Mouse (Mus musculus): Measurements from ENCODE around the gene Dars2. TPM values are rescaled to one million over a fixed set of nuclear protein-coding genes. Genes with fewer than 3 reads are reported as not detected.

Dars2 gene
- total and polyA plus RNA-seq, 3 experiments = 53.1 to 83.6 TPM; not detected in 1

- Histone ChIP-seq H3K27me3 (ENCODE audit: control insufficient read depth in 1 of 2, insufficient read depth in 2 of 2, low read length in 2 of 2) (no peaks in the 10 kb centered on the region), H3K27ac (ENCODE audit: control insufficient read depth, low read depth, low read length) (no peak overlapping the region), H3K79me2 (ENCODE audit: control insufficient read depth, insufficient read depth, low read length, poor library complexity) (peaks cover 14% of the 10 kb centered on the region), H3K4me1 (ENCODE audit: control insufficient read depth in 1 of 2, insufficient read depth in 2 of 2, low read length in 2 of 2) (0 out of 4 replicates have a peak, but pooled peaks cover 0 to 2% of the 10 kb centered on the region in 2 experiments), H3K9ac (ENCODE audit: control insufficient read depth, low read depth, low read length, poor library complexity, severe bottlenecking) (no peak overlapping the region), H3K36me3 (ENCODE audit: control insufficient read depth in 1 of 2, insufficient read depth in 2 of 2, low read length in 2 of 2) (peaks cover 2 to 20% of the 10 kb centered on the region in 2 experiments), H3K9me3 (replicated peaks; ENCODE audit: insufficient read depth, low read length) (no peaks in the 10 kb centered on the region), H3K4me3 (ENCODE audit: control insufficient read depth in 1 of 2, insufficient read depth in 1 of 2, low read depth in 2 of 2, low read length in 2 of 2) (no peak overlapping the region)
- no peak for TF ChIP-seq E2F4 (IDR thresholded peaks at IDR 0.05; ENCODE audit: borderline replicate concordance, low read depth, low read length)
- no peak for TF ChIP-seq ELF1 (IDR thresholded peaks at IDR 0.05; ENCODE audit: low read depth, low read length)
- TF ChIP-seq USF2 (IDR thresholded peaks at IDR 0.05; ENCODE audit: borderline replicate concordance in 1 of 2, insufficient read depth in 1 of 2, low read depth in 1 of 2, low read length in 2 of 2) = no peak
- TF ChIP-seq CTCF (IDR thresholded peaks at IDR 0.05 in 2 of 3, conservative IDR thresholded peaks at IDR 0.05 in 1 of 3; ENCODE audit: control insufficient read depth in 1 of 3, insufficient read depth in 1 of 3, low read depth in 2 of 3, low read length in 3 of 3, poor library complexity in 1 of 3, severe bottlenecking in 1 of 3) = no peak
- TF ChIP-seq TAL1 (IDR thresholded peaks at IDR 0.05; ENCODE audit: low read length) = no peak
- TF ChIP-seq MAFK (IDR thresholded peaks at IDR 0.05; ENCODE audit: borderline replicate concordance, low read depth, low read length) = no peak
- peak; percentile 66 for DNase-seq (ENCODE audit: low read depth, low spot score)
These were observed 29.0 kb downstream of the Dars2 start for GRCm38 (mm10) chr1:161041261-161042020.

GRCm38 (mm10) chr1:161040855-161041254 lies 29.6 kb downstream of the Dars2 start:
- peak overlapping the region; percentile 39 for H3K27ac ChIP-seq (ENCODE audit: control insufficient read depth, low read depth, low read length)
- peaks cover 2 to 24% of the 10 kb centered on the region in 2 experiments for H3K36me3 ChIP-seq (ENCODE audit: control insufficient read depth in 1 of 2, insufficient read depth in 2 of 2, low read length in 2 of 2)
- TF ChIP-seq POLR2AphosphoS5 (IDR thresholded peaks at IDR 0.05; ENCODE audit: borderline replicate concordance, low read depth, low read length) (peak; percentile 88; the same call in 1 of the 2 replicates), GABPA (IDR thresholded peaks at IDR 0.05; ENCODE audit: low read depth, low read length) (no peak)

GRCm38 (mm10) chr1:161040426-161040770 lies 30.1 kb downstream of the Dars2 start:
- Histone ChIP-seq H3K27ac (ENCODE audit: control insufficient read depth, low read depth, low read length) (peak overlapping the region; percentile 67), H3K36me3 (ENCODE audit: control insufficient read depth in 1 of 2, insufficient read depth in 2 of 2, low read length in 2 of 2) (peaks cover 2 to 27% of the 10 kb centered on the region in 2 experiments), H3K9me3 (replicated peaks; ENCODE audit: insufficient read depth, low read length) (no peaks in the 10 kb centered on the region), H3K4me1 (ENCODE audit: control insufficient read depth in 1 of 2, insufficient read depth in 2 of 2, low read length in 2 of 2) (0 out of 4 replicates have a peak, but pooled peaks cover 0 to 2% of the 10 kb centered on the region in 2 experiments), H3K4me3 (ENCODE audit: control insufficient read depth in 1 of 2, insufficient read depth in 1 of 2, low read depth in 2 of 2, low read length in 2 of 2) (no peak overlapping the region), H3K27me3 (ENCODE audit: control insufficient read depth in 1 of 2, insufficient read depth in 2 of 2, low read length in 2 of 2) (no peaks in the 10 kb centered on the region), H3K9ac (ENCODE audit: control insufficient read depth, low read depth, low read length, poor library complexity, severe bottlenecking) (peak overlapping the region; percentile 7; the same call in 1 of the 2 replicates), H3K79me2 (ENCODE audit: control insufficient read depth, insufficient read depth, low read length, poor library complexity) (peaks cover 24% of the 10 kb centered on the region)
- TF ChIP-seq ELF1 (IDR thresholded peaks at IDR 0.05; ENCODE audit: low read depth, low read length) (no peak), RAD21 (IDR thresholded peaks at IDR 0.05; ENCODE audit: low read depth, low read length) (no peak), GATA1 (IDR thresholded peaks at IDR 0.05; ENCODE audit: low read depth, low read length) (no peak), ZKSCAN1 (IDR thresholded peaks at IDR 0.05; ENCODE audit: low read depth, low read length) (no peak), TCF12 (IDR thresholded peaks at IDR 0.05; ENCODE audit: low read depth, low read length) (no peak), ZC3H11A (IDR thresholded peaks at IDR 0.05; ENCODE audit: low read depth, low read length) (no peak), MXI1 (IDR thresholded peaks at IDR 0.05; ENCODE audit: low read depth, low read length) (no peak), MAFK (IDR thresholded peaks at IDR 0.05; ENCODE audit: borderline replicate concordance, low read depth, low read length) (no peak), NELFE (IDR thresholded peaks at IDR 0.05; ENCODE audit: low read depth, low read length) (no peak), MYC (IDR thresholded peaks at IDR 0.05; ENCODE audit: low read depth, low read length) (no peak), KAT2A (conservative IDR thresholded peaks at IDR 0.05; ENCODE audit: low read depth, low read length) (no peak), MEF2A (IDR thresholded peaks at IDR 0.05; ENCODE audit: extremely low read depth, insufficient replicate concordance, low read depth, low read length, poor library complexity, severe bottlenecking) (no peak), CHD2 (IDR thresholded peaks at IDR 0.05; ENCODE audit: low read length) (no peak), CTCF (IDR thresholded peaks at IDR 0.05 in 2 of 3, conservative IDR thresholded peaks at IDR 0.05 in 1 of 3; ENCODE audit: control insufficient read depth in 1 of 3, insufficient read depth in 1 of 3, low read depth in 2 of 3, low read length in 3 of 3, poor library complexity in 1 of 3, severe bottlenecking in 1 of 3) (no peak), EP300 (IDR thresholded peaks at IDR 0.05; ENCODE audit: low read depth in 1 of 2, low read length in 2 of 2) (no peak), TAL1 (IDR thresholded peaks at IDR 0.05; ENCODE audit: low read length) (no peak), SMC3 (IDR thresholded peaks at IDR 0.05; ENCODE audit: low read depth, low read length) (no peak), HCFC1 (IDR thresholded peaks at IDR 0.05; ENCODE audit: low read depth, low read length) (no peak)
- peak; percentile 89 for DNase-seq (ENCODE audit: low read depth, low spot score)

More at GRCm38 (mm10) chr1:161040855-161041254, 29.6 kb downstream of the Dars2 start:
- H3K9ac ChIP-seq (ENCODE audit: control insufficient read depth, low read depth, low read length, poor library complexity, severe bottlenecking) = no peak overlapping the region
- no peaks in the 10 kb centered on the region for H3K27me3 ChIP-seq (ENCODE audit: control insufficient read depth in 1 of 2, insufficient read depth in 2 of 2, low read length in 2 of 2)
- DNase-seq (ENCODE audit: low read depth, low spot score) = peak; percentile 84
- no peaks in the 10 kb centered on the region for H3K9me3 ChIP-seq (replicated peaks; ENCODE audit: insufficient read depth, low read length)
- H3K79me2 ChIP-seq (ENCODE audit: control insufficient read depth, insufficient read depth, low read length, poor library complexity) = peaks cover 19% of the 10 kb centered on the region
- H3K4me1 ChIP-seq (ENCODE audit: control insufficient read depth in 1 of 2, insufficient read depth in 2 of 2, low read length in 2 of 2) = 0 out of 4 replicates have a peak, but pooled peaks cover 0 to 2% of the 10 kb centered on the region in 2 experiments
- H3K4me3 ChIP-seq (ENCODE audit: control insufficient read depth in 1 of 2, insufficient read depth in 1 of 2, low read depth in 2 of 2, low read length in 2 of 2) = no peak overlapping the region
